Mouse (Mus musculus) hindbrain, embryonic 15.5 days (tissue): ENCODE data around the gene Atp2c1. TPM values are rescaled to one million over a fixed set of nuclear protein-coding genes. Genes with fewer than 3 reads are reported as not detected.

Experiments used
- polyA plus RNA-seq: library from polyadenylated mRNA; unstranded; fragments of >200 nt; fragmentation: Nextera tagmentation; extraction: Ambion mirVana; gene quantifications from 2 replicates; pipeline ENCODE4 v1.2.1, GENCODE M21; 2015

Atp2c1 gene
- polyA plus RNA-seq, 1 experiment from 2014 or later, result 98.8 TPM

Other genes starting within 250 kb of the Atp2c1 start
- 12.0 and 12.4 TPM in 2 replicates for gene Aste1, start 131.9 kb downstream of the Atp2c1 start, polyA plus RNA-seq
- gene Nek11, start 131.8 kb downstream of the Atp2c1 start, polyA plus RNA-seq, result 2.7 and 2.9 TPM in 2 replicates
- 16.3 and 18.0 TPM in 2 replicates for gene Pik3r4, start 115.7 kb upstream of the Atp2c1 start, polyA plus RNA-seq